Mouse (Mus musculus) cerebellum, adult 9-10 months (tissue): ENCODE data around the gene Tprgl.
A peak's percentile ranks its signal among the peaks of the same experiment; 100 is the strongest.

Experiments
- DNase-seq: peaks from one replicate; pipeline ENCODE4 v3.0.0; 2022

The Tprgl gene

DNA sequence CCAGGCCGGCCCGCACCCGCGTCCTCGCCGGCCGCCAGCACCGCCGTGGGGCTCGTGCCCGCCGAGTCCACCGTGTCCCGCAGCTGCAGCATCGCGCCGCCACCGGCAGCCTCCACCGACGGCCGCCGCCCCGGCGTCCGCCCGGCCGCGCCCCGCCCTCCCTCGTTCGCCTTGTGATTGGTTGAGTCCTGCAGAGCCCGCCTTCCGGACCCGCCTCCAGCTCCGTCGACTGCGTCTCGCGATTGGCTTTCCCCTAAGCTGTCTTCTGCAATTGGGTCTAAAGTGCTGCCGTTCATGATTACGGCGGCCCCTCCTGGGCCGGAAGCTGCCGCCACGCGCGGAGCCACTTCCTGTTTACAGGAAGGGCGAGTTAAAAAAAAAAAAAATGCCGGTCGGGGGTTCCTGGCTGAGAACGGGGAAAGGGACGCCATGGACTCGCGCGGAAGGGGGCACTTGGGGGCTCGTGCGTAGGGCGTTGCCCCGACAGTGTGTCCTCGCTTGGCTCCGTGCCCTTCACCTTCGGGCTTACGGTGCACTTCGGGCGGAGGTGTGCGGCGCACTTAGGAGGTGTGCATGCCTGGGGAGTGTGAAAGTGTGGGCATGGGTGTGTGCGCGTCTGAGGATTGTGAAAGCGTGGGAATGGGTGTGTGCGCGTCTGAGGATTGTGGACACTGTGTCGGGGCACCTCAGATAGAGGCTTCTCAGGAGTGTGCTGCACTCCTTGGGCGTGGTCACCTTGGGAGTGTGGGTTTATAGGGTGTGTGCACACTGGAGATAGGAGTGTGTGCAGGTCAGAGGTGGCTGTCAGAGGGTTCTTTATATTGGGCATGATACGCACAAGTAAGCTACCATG is at the start of gene Tprgl:
Gene Tprgl (minus strand): TSS at position 129 of the 853 bp plus-strand sequence.
- peak; percentile 96 for DNase-seq

DNA sequence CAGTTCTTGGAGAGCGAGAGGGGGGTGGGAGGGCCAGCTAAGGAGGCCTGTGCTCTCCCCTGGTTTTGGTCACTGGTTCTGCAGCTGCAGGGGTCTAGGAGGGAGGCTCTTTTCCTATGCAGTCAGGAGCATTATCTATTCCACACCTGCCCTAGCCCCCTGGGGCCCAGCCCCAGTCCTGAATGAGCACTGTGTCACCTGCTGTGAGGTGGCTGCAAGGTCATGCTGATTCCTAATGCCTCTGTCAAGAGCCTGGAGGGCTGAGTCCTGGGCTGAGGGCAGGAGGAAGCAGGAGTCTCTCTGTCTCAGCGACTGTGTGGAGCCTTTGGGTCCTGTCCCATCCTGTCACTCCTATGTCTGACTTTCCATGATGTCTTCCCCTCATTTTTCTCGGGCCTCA is 49.4 kb upstream of the Tprgl start:
- DNase-seq = no peak

DNA sequence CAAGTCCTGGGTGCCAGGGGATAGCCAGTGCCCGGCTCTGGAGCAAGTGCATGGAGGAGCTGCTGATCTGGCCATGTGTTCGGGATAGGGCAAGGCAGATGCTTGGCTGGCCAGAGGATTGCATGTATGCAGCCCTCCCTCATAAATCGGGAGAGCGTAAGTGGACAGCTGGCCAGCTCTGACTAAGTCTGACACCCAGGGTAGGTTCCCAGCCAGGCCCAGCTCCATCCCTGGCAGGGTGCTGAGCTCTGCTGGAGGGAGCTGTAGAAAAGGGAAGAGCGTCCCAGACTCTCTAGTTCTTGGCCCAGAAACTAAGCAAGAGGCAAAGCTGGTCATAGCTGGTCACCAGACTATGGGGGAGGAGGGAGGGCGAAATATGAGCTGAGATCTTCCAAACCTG is 48.6 kb upstream of the Tprgl start:
- no peak for DNase-seq

DNA sequence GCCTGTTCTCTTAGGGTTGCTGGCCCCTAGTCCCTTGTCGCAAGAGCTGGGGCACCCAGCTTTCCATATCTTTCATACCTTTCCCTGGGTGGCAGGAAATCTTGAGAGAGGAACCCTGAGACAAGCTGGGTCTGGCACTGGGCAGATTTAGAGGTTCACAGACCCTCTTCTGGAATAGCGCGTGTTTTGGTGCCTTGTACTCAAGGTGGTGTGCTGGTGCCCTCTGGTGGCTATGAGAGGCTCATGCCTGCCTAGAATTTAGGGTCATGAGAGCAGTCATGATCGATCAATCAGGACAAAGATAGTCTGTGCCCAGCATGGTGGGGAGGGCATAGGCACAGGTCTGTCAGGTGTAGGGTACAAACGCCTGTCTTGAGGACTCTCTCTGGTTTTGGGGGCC is 46.8 kb upstream of the Tprgl start:
- DNase-seq = peak; percentile 68

DNA sequence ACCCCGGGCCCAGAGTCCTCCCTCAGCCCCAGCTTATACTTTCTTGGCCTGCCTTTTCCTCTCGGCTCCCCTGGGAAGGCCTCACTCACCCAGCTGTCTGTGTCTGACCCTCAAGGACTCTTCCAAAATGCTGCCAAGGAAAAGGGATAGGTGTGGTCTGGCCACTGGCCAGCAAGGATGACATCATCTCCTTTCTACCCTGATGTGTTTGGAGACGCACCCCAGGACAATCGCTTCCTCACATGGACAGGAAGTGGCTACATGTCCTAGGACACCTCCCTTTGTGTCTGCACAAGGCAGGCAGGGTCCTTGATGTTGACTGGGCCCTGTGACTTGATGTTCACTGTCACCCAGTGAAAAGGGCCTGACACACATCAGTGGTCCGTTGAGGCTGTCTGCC is 44.9 kb upstream of the Tprgl start:
- DNase-seq = peak; percentile 60

DNA sequence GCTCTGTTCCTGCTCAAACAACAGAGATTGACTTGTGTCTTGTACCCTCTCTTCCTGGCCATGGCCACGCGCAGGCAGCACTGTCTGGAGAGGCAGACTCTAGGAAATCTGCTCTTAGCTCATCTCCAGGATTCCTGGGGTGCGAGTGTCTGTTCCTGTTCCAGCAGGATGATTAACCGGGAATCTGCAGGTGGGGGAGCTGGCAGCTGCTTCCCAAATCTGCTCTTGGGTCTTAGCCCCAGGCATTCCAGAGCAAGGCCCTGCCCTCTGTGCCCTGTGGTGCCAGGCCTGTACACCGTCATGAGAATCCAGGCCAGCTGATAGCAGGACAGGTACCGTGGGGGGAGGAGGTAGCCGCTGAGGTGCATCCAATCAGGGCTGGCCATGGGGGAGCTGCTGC is 44.1 kb upstream of the Tprgl start:
- DNase-seq = peak; percentile 95

DNA sequence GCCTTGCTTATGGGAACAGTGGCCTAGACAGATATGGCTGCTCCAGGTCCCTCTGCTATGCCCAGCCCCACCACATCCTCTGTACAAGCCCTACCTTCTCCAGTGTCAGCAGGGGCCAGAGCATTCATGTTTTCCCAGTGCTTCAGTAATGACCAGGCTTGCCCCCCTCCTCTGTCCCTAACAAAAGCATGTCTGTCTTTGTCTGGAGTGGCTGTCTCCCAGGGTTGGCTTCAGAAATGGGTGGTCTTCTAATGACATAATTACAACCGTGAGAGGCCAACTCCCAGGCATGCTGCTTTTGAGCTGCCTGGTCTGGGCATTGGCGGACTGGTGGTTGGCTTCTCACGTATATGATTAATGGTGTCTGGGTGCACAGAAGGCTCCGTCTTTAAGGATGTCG is 41.0 kb upstream of the Tprgl start:
- DNase-seq = no peak

DNA sequence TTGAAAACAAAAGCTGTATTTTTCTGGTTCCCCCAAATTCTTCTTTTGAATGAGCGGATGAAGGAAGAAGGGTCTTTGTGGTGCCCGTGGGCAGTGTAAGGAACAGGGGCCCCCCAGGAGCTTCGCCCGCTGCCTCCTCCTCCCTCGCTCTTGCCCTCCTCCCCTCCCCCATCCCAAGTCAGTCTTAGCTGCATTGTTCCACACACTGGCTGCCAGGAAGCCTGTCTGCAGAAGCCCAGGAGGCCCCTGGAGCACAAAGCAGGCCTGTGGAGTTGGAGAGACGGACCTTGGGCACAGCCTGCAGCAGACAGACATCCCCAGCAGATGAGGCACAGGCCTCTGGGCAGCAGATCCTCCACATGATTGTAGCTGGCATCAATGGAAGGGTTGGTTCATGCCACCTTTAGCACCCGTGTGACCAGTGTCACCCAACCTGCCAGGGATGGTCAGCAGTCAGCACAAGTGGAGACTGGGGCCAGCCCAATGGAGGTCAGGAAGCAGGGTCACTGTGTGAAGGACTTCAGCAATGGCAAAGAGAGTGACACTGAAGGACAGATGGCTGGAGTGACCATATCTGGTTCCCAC is 38.0 kb upstream of the Tprgl start:
- DNase-seq = no peak

DNA sequence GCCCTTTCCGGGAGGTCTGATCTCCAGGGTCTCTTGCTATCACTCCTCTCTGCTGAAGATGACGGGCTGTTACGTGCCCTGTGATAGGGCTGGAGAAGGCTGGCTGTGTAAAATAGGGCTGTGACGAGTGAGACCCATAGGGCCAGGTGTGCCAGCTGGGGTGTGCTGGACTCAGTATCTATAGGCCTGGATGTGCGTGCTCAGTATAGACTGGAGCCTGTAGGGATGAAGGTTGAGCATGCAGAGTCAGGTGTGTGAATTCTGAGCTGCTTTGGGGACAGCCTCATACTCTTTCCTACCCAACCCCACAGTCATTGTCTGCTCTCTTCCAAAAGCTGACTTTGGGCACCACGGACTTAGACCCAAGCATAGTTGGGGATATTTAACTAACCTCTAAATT is 37.5 kb upstream of the Tprgl start:
- DNase-seq = no peak

DNA sequence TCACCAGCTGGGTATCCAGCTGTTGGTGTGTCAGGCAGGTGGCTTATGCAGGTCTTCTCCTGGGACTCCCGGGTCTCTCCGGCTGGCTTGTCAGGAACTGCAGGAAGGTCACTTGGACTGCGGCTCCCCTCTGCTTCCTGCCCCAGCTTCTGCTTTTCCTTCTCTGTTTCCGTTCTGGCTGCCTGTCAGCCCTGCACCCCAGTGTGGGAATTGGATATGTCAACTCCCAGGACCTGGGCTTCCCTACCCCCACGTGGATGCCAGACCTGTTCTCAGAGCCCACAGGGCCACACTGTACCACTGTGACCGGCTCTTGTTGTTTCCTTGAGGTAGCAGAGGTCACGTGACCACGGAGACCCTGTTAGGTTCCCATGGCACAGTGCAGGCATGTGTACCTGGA is 28.5 kb upstream of the Tprgl start:
- DNase-seq = no peak

DNA sequence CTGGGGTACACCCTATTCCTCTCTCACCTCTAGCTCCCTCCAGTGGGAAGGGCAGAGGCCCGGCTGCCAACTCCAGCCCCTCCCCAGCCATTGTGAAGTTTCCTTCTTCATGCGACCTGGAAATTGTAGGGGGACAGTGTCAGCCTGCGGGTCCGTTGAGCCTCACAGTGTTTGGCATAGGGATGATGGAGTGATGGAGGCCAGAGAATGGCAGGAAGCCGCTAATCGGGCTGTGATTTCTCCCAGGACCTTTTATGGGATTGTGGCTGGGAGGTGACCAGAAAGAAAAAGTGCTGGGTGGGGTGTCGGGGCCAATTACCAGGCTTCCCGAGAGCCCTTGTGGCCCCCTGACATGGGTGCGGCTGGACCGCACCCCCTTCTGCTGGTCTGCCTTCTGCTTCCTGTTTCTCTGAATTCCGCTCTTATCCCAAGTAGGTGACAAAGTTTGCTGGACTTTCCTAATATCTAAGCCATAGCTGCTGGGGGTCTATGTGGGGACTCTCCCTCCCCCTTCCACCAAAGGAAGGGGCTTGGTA is 25.6 kb upstream of the Tprgl start:
- no peak for DNase-seq

DNA sequence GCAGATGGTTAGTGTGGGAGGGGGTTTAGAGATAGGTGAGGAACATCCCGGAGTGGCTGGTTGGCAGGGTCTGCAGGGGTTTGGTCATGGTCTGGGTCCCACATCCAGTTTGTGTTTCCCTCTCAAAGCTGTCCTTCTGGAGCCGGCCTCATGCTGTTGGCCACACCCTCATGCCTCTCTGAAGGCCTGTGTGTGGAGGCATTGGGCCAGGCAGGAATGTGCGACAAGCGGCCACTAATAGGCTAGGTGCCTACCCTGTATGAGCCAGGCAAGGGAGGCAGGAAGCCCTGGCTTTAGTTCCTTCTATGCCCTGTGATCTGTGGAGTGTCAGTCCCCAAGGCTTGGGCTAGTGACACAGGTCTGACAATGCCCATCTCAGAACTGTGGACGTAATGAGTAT is 24.5 kb upstream of the Tprgl start:
- DNase-seq = no peak

DNA sequence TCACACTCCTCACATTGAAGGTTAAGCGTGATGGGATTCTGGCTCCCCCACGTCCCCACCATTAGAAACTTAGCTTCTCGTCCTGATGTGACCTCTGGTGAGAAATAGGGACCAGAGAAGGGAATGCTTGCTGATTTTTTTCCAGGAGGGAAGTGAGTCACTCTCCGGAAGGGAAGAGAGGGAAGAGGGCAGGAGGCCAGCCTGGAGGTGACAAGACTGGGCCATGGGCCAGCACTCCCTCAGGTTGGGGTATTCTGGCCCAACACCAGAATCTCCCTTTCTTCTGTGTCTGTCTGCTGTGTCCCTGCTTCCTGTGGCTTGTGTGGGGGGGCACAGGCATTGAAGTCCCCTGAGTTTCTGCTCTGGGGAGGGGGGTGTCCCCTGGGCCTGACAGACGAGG is 23.1 kb upstream of the Tprgl start:
- no peak for DNase-seq

DNA sequence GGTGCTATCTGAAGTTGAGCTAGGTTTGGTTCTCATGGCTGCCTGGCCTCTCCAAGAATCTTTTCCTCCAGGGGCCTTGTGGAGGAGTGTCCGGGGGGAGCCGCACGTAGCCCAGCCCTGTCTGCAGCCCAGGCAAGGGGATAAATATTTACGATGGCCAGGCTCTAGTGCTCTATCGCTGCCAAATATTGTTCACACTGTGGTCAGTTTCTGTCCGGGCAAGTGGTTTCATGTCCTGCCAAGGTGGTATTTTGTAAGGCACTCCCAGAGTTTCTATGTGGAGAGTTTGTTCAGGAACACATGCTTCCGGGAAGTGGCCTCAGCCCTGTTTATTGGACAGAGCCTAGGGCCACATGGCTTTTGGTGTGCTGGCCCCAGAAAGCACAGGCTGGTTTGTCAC is 20.5 kb upstream of the Tprgl start:
- no peak for DNase-seq

DNA sequence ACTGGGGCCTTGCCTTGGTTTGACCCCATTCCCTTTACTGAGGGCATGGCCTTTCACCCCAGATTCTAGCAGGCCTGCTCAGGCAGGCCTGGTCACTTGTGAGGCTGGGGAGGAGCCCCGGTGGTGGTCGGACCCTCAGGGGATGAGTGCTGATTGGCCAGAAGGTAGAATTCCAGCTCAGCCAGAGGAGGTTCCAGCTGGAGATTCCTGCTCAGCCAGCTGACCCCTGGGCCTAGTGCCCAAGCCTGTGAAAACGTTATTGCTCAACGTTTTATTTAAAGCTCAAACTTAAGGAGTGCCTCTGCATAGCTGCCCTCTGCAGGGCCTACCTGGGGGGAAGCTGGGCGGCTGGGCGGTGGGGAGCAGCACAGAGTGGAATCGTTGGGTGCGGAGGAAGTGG is 16.8 kb upstream of the Tprgl start:
- no peak for DNase-seq

DNA sequence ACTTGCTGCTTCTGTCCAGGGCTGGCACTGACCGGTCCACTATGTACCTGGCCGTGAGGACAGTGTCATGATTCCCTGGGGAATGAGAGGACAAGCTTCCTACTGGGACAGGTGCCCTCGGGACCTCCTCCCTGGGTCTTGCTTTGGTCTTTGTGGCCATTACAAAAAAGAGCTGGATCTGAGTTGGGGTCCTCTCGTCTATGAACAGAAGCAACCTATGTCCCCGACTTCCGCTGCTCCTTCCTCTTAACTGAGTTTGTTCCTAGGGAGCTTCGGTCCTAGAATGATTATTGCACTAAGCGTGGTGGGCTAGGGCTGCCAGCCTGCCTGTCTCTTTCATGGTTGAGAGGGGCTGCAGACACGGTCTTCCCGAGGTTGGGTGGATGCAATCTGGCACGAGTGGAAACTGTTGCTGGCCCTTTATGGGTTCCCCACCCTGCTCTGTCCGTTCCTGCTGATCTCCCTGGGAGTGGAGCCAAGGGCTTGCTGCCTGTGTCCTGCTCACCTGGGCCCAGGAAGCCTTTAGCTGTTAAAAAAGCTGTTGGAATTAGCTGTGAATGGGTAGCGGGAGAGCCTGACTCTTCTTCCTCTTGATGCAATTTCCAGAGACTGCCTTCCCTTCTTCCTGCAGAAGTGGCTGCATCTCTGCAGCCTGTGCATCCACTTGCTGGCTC is 11.6 kb upstream of the Tprgl start:
- DNase-seq = no peak

DNA sequence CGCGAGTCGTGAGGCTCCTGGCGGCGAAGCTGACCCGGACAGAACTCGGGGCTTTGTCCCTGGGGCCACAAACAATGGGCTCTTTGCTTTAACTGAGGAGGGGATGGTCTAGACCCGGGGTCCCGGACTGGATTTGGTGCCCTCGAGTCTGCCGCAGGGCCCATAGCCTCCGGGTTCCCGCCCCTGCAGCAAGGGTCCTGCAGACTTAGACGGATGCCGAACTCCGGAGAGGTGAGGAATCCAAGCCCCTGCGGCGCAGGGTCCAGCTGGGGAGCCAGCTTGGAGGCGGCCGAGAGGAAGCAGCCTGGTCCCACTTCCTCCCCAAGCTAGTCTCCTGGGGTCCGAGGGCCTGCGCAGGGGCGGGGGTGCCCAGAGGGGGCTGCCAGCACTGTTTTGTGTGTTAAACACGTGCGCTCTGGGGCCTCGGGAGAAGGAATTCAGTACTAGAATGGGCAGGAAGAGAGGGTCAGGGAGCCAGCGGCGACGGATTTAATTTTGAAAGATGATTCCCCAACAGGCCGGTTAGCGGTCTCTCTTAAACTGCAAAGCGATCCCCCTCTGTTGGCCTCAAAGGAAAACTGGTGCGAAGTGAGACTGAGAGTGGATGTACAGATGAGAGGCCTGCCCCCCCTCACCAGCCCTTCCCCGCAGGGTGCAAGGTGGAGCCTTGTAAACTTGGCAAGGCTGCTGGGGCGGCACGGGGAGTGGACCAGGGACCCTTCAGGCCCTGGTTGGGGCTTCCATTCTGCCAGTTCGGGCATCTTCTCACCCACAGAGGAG is 10.9 kb upstream of the Tprgl start:
- DNase-seq = no peak

DNA sequence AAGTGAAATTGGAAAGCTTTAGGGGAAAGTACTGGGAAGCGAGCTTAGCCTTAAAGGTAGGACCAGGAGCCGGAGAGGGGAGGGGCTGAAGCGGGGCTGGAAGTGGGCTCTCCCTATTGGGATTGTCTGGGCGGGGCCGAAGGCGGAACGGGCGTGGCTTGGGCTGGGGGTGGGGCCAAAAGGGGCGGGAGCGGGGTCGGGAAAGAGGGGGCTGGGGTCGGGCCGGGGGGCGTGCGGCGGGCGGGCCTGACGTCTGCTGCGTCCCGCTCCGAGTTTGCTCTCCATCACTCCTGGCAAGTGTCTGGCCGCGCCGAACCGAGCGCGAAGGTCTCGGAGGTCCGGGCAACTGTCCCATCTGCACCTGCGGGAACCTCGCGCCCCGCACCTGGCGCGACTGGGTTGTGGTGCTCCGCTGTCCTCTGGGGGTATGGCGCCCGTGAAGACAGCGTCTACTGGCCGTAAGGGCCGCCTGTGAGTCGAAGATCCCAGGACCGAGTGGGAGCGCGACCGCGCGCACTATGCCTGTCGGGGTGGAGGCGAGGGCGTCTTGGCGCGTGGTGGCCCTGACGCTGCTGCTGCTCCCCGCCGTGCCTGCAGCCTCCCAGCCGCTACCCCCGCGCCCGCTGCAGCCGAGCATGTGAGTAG is 10.2 kb upstream of the Tprgl start, which contains the start of gene Megf6:
Gene Megf6 (plus strand): TSS at position 225 of the 645 bp plus-strand sequence.
- no peak for DNase-seq

DNA sequence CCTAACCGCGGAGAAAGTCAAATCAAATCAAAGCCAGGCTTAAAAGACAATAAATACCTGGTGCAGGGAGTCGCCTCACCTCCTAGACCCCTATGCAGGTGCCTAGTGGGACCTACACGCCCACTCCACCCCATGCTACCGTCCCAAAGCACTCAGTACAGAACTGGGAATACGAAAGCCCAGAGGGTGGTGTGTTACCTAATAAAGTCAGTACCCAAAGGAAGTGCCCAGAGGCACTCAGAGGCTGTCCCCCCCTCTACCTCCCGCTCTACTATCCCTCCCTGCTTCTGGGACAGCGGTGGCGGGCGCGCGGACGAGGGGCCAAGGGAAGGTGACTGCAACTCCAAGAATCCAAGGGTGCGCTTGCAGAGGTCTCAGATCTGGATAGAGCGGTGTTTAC is 9.6 kb upstream of the Tprgl start:
- DNase-seq = no peak

DNA sequence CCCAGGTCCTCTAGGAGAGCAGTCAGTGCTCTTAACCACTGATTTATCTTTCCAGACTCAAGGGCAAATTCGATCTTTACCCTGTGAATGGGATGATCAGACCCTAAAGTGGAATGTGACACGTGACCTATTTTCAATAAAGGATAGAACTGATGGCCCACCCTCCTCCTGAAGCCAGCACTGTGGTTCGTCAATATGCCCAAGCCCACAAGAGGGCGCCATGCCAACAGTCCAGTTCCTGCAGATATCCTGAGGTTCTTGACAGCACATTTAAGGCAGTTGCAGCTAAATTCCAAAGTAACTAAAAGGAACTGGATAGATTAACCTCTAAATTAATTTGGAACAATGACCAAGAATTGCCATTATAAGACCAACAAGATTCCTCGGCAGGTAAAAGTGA is 6.6 kb upstream of the Tprgl start:
- peak; percentile 48 for DNase-seq

DNA sequence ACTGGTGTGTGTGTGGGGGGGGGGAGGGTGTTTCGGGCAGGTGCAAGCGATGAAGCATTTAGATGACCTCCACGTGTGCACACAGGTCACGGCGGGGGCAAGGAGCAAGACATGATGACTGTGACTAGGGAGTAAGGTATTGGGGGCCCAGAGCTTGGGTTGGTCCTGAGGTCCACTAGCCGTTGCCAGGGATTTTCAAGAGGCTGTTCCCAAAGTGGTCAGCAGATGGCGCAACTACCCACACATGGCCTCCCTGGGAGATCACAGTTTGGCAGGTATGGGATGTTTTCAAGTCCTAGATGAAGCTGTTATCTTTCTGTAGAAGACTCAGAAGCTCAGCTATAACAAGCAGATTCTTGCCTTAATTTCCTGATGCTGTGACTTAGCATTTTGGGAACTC is 2.8 kb upstream of the Tprgl start:
- DNase-seq = peak; percentile 79

DNA sequence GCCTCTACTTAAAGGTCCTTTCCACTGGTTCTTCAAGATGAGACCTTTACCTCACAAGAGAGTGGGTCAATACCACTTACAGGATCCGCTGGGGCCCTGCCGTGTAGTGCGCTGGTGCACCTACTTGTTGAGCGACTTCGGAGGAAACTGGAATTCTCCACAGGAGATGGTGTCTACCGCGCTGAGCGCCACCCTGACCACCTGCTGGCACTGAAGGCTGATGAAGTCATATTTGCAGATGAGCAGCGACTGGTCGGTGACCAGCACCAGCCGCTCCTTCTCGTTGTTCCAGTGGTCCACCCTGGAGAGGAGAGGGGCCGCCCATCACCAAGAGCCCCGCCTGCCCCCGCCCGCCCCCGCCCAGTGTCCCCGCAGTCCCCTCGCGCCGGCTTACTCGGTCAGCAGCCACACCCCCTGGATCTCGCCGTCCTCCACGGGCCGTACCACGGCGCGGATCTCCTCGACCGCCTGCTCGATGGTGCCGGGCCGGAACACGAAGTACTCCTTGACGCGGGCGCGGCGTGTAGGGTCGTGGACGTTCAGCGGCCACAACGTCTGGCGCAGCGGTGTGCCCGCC is 417 bp downstream of the Tprgl start:
- DNase-seq = peak; percentile 70
